ENCODE assay signal across 15 mouse cellular contexts in genomic region chr9:43071741-43072140, GRCm38 (mm10). TPM values are rescaled to one million over a fixed set of nuclear protein-coding genes. Genes with fewer than 3 reads are reported as not detected.
A peak's percentile ranks its signal among the peaks of the same experiment; 100 is the strongest.
DNase-seq lines count a peak whose midpoint lies in the region; ATAC-seq lines count a peak whose summit lies in the region.
"Had no signal": no experiment of that assay in that cellular context is flagged by ENCODE, and none has a peak within 500 bp of the region (broad histone marks: within the 10 kb centered on the region; RNA-seq: fewer than 3 reads in every experiment).

No protein-coding gene starts in this region.

- H3K27me3 ChIP-seq in forebrain, embryonic 13.5 days: no peaks in the 10 kb centered on the region
- no peaks in the 10 kb centered on the region for H3K27me3 ChIP-seq in forebrain, embryonic 11.5 days (ENCODE audit: control insufficient read depth, insufficient read depth, low read length)
- H3K27me3 ChIP-seq in neural tube, embryonic 12.5 days (replicated peaks): no peaks in the 10 kb centered on the region
- H3K27me3 ChIP-seq in midbrain, embryonic 13.5 days: no peaks in the 10 kb centered on the region
- H3K27me3 ChIP-seq: embryonic facial prominence, embryonic 13.5 days had no signal

- no peaks in the 10 kb centered on the region for H3K9me3 ChIP-seq in forebrain, embryonic 13.5 days (replicated peaks)
- H3K9me3 ChIP-seq in forebrain, embryonic 11.5 days (ENCODE audit: control insufficient read depth, low read length): no peaks in the 10 kb centered on the region
- no peaks in the 10 kb centered on the region for H3K9me3 ChIP-seq in neural tube, embryonic 12.5 days
- no peaks in the 10 kb centered on the region for H3K9me3 ChIP-seq in midbrain, embryonic 13.5 days
- H3K9me3 ChIP-seq: embryonic facial prominence, embryonic 13.5 days had no signal

- no peak overlapping the region for H3K9ac ChIP-seq in forebrain, embryonic 13.5 days
- H3K9ac ChIP-seq in forebrain, embryonic 11.5 days (ENCODE audit: low read length): no peak overlapping the region
- H3K9ac ChIP-seq in neural tube, embryonic 12.5 days: no peak overlapping the region
- peak overlapping the region; percentile 46; the same call in 1 of the 2 replicates for H3K9ac ChIP-seq in midbrain, embryonic 13.5 days (replicated peaks)
- H3K9ac ChIP-seq: embryonic facial prominence, embryonic 13.5 days had no signal

- DNase-seq in forebrain, embryonic 11.5 days (ENCODE audit: low spot score): no peak
- DNase-seq in neural tube, embryonic 10.5 days (ENCODE audit: extremely low spot score, low spot score): no peak
- DNase-seq in retina, postnatal 1 day: peak; percentile 73
- no peak for DNase-seq in gastrocnemius, adult 18-20 months (ENCODE audit: low spot score)
- no peak for DNase-seq in gastrocnemius, adult 8-10 months (ENCODE audit: low spot score in 2 of 2)
- DNase-seq: cerebellum, adult 11 months; cerebellum, postnatal 36 days; kidney, adult 9 months; liver; lung, adult 2 months had no signal

- H3K4me3 ChIP-seq in forebrain, embryonic 13.5 days: no peak overlapping the region
- no peak overlapping the region for H3K4me3 ChIP-seq in forebrain, embryonic 11.5 days (ENCODE audit: low read depth, low read length)
- no peak overlapping the region for H3K4me3 ChIP-seq in neural tube, embryonic 12.5 days
- peak overlapping the region; percentile 52; the same call in 1 of the 2 replicates for H3K4me3 ChIP-seq in midbrain, embryonic 13.5 days (replicated peaks)
- H3K4me3 ChIP-seq: embryonic facial prominence, embryonic 13.5 days had no signal

- H3K4me2 ChIP-seq in forebrain, embryonic 13.5 days: 0 out of 2 replicates have a peak overlapping the region, but pooled peaks have one; percentile 25
- no peak overlapping the region for H3K4me2 ChIP-seq in forebrain, embryonic 11.5 days (ENCODE audit: low read depth, low read length, severe bottlenecking)
- H3K4me2 ChIP-seq in neural tube, embryonic 12.5 days (replicated peaks): 0 out of 2 replicates have a peak overlapping the region, but pooled peaks have one; percentile 41
- peak overlapping the region; percentile 55 for H3K4me2 ChIP-seq in midbrain, embryonic 13.5 days (replicated peaks)
- H3K4me2 ChIP-seq: embryonic facial prominence, embryonic 13.5 days had no signal

- no peak for ATAC-seq in forebrain, embryonic 13.5 days
- no peak for ATAC-seq in forebrain, embryonic 11.5 days (replicated peaks; ENCODE audit: low FRiP score)
- ATAC-seq in neural tube, embryonic 12.5 days (ENCODE audit: low FRiP score, low read depth): no peak
- ATAC-seq in midbrain, embryonic 13.5 days: no peak
- ATAC-seq: inflammation-experienced regulatory T-cells, adult 6 months had no signal

- peaks cover 33% of the 10 kb centered on the region for H3K4me1 ChIP-seq in forebrain, embryonic 13.5 days
- no peaks in the 10 kb centered on the region; the same call in 1 of the 2 replicates for H3K4me1 ChIP-seq in forebrain, embryonic 11.5 days (replicated peaks; ENCODE audit: control insufficient read depth, insufficient read depth, low read length)
- peaks cover 4% of the 10 kb centered on the region for H3K4me1 ChIP-seq in neural tube, embryonic 12.5 days
- peaks cover 37% of the 10 kb centered on the region for H3K4me1 ChIP-seq in midbrain, embryonic 13.5 days (replicated peaks)

- WGBS in forebrain, embryonic 13.5 days: 32% methylated on average over 2 of the region's 2 CpGs
- WGBS in forebrain, embryonic 11.5 days: 60% methylated on average over 2 of the region's 2 CpGs
- WGBS in neural tube, embryonic 12.5 days: 27% methylated on average over 2 of the region's 2 CpGs
- WGBS in midbrain, embryonic 13.5 days: 44% methylated on average over 2 of the region's 2 CpGs

- H3K27ac ChIP-seq in forebrain, embryonic 13.5 days: peak overlapping the region; percentile 80
- H3K27ac ChIP-seq in forebrain, embryonic 11.5 days (ENCODE audit: low read depth, low read length): no peak overlapping the region
- H3K27ac ChIP-seq in neural tube, embryonic 12.5 days: no peak overlapping the region
- peak overlapping the region; percentile 90 for H3K27ac ChIP-seq in midbrain, embryonic 13.5 days

- H3K36me3 ChIP-seq in forebrain, embryonic 13.5 days (ENCODE audit: poor library complexity, severe bottlenecking): no peaks in the 10 kb centered on the region
- H3K36me3 ChIP-seq in forebrain, embryonic 11.5 days (ENCODE audit: control insufficient read depth, insufficient read depth, low read length): no peaks in the 10 kb centered on the region
- no peaks in the 10 kb centered on the region for H3K36me3 ChIP-seq in neural tube, embryonic 12.5 days
- H3K36me3 ChIP-seq in midbrain, embryonic 13.5 days: no peaks in the 10 kb centered on the region
- H3K36me3 ChIP-seq: embryonic facial prominence, embryonic 13.5 days had no signal

RNA-seq across cellular contexts. Expression of gene Arhgef12, which starts 35.3 kb away (rescaled TPM):
- polyA plus RNA-seq in forebrain, embryonic 13.5 days (2015; fragmentation: Nextera tagmentation; extraction: Ambion mirVana): 14.9 and 15.8 TPM in 2 replicates
- 14.6 and 14.8 TPM in 2 replicates for polyA plus RNA-seq in forebrain, embryonic 11.5 days (2014; fragmentation: Nextera tagmentation; extraction: Ambion mirVana)
- polyA plus RNA-seq in neural tube, embryonic 12.5 days (2016; fragmentation: Nextera tagmentation; extraction: Ambion mirVana): 17.1 and 19.2 TPM in 2 replicates
- polyA plus RNA-seq in midbrain, embryonic 13.5 days (2015; fragmentation: Nextera tagmentation; extraction: Ambion mirVana): 20.9 and 21.2 TPM in 2 replicates
- 10 to 100 TPM; 41.5 to 54.8 TPM for total RNA-seq in gastrocnemius, adult 18-20 months (2021)
- total RNA-seq in gastrocnemius, adult 8-10 months (2022): 10 to 100 TPM; 41.1 to 64.5 (median 52.8) TPM

RNA-seq across cellular contexts. Expression of gene Tmem136, which starts 44.6 kb away (rescaled TPM):
- 8.9 and 10.1 TPM in 2 replicates for polyA plus RNA-seq in forebrain, embryonic 13.5 days (2015; fragmentation: Nextera tagmentation; extraction: Ambion mirVana)
- 13.5 and 13.8 TPM in 2 replicates for polyA plus RNA-seq in forebrain, embryonic 11.5 days (2014; fragmentation: Nextera tagmentation; extraction: Ambion mirVana)
- polyA plus RNA-seq in neural tube, embryonic 12.5 days (2016; fragmentation: Nextera tagmentation; extraction: Ambion mirVana): 9.4 and 11.5 TPM in 2 replicates
- polyA plus RNA-seq in midbrain, embryonic 13.5 days (2015; fragmentation: Nextera tagmentation; extraction: Ambion mirVana): 10.5 and 11.1 TPM in 2 replicates
- total RNA-seq in gastrocnemius, adult 18-20 months (2021): 1 to 10 TPM; 1.8 to 2.7 TPM
- total RNA-seq in gastrocnemius, adult 8-10 months (2022): 1 to 10 TPM; 1.4 to 2.9 (median 2.5) TPM

Comparison
In these comparisons a context has a peak if more than half of its experiments do, and no peak if none do; other contexts are left out.
1. H3K27ac ChIP-seq: peak in forebrain, embryonic 13.5 days (single experiment) and midbrain, embryonic 13.5 days (single experiment); none in forebrain, embryonic 11.5 days (single experiment) and neural tube, embryonic 12.5 days (single experiment).